Mouse (Mus musculus) gastrocnemius, adult 8-10 months (tissue): ENCODE data around the gene Lrrc26. TPM values are rescaled to one million over a fixed set of nuclear protein-coding genes. Genes with fewer than 3 reads are reported as not detected.

Source experiments
- total RNA-seq, 4 experiments: library from RNA; stranded (reverse); gene quantifications; 2 replicates each; pipeline ENCODE4 v1.2.4; 2022

Lrrc26 gene
- total RNA-seq, 4 experiments from 2014 or later = not detected

Other genes starting within 250 kb of the Lrrc26 start
- gene Nsmf, start 235.6 kb upstream of the Lrrc26 start, total RNA-seq = 1 to 10 TPM; 5.6 to 8.4 (median 7.2) TPM
- gene Entpd8, start 209.6 kb upstream of the Lrrc26 start, total RNA-seq = not detected
- gene Noxa1, start 194.8 kb upstream of the Lrrc26 start, total RNA-seq = not detected
- gene Nrarp, start 109.2 kb upstream of the Lrrc26 start, total RNA-seq = 1 to 10 TPM; 3.0 to 7.1 (median 5.9) TPM
- gene Tor4a, start 93.0 kb upstream of the Lrrc26 start, total RNA-seq = under 1 TPM; 0.48 to 0.92 (median 0.76) TPM
- gene Nelfb, start 78.4 kb upstream of the Lrrc26 start, total RNA-seq = 10 to 100 TPM; 20.8 to 28.3 (median 22.6) TPM
- not detected for gene Stpg3, start 75.3 kb upstream of the Lrrc26 start, total RNA-seq
- not detected for gene Fam166a, start 71.2 kb upstream of the Lrrc26 start, total RNA-seq
- gene Tubb4b, start 65.2 kb upstream of the Lrrc26 start, total RNA-seq = 100 to 1,000 TPM; 228 to 239 (median 232) TPM
- gene Slc34a3, start 55.6 kb upstream of the Lrrc26 start, total RNA-seq = not detected
- gene Rnf224, start 53.1 kb upstream of the Lrrc26 start, total RNA-seq = not detected
- under 1 TPM; 0.36 to 0.87 (median 0.69) TPM for gene Rnf208, start 47.7 kb upstream of the Lrrc26 start, total RNA-seq
- not detected for gene Cysrt1, start 47.5 kb upstream of the Lrrc26 start, total RNA-seq
- gene AL732309.1, start 43.1 kb upstream of the Lrrc26 start, total RNA-seq = 1 to 10 TPM in 2 of 4 experiments, under 1 TPM in 2; 0.54 to 1.8 (median 1.2) TPM
- 10 to 100 TPM; 11.7 to 14.1 (median 13.1) TPM for gene Tmem203, start 34.5 kb upstream of the Lrrc26 start, total RNA-seq
- gene Tprn, start 27.3 kb upstream of the Lrrc26 start, total RNA-seq = 1 to 10 TPM; 2.0 to 5.3 (median 2.6) TPM
- 10 to 100 TPM; 29.0 to 36.4 (median 31.2) TPM for gene Ssna1, start 17.5 kb upstream of the Lrrc26 start, total RNA-seq
- gene Anapc2, start 17.4 kb upstream of the Lrrc26 start, total RNA-seq = 10 to 100 TPM; 30.4 to 33.4 (median 31.3) TPM
- gene Tmem210, start 1.8 kb upstream of the Lrrc26 start, total RNA-seq = not detected
- gene Grin1, start 29.3 kb downstream of the Lrrc26 start, total RNA-seq = not detected
- 10 to 100 TPM; 13.9 to 15.0 (median 14.4) TPM for gene Man1b1, start 42.4 kb downstream of the Lrrc26 start, total RNA-seq
- gene Dpp7, start 66.4 kb downstream of the Lrrc26 start, total RNA-seq = 10 to 100 TPM; 12.8 to 20.3 (median 16.7) TPM
- 10 to 100 TPM in 1 of 4 experiments, 1 to 10 TPM in 3; 3.6 to 11.9 (median 4.8) TPM for gene Uap1l1, start 75.8 kb downstream of the Lrrc26 start, total RNA-seq
- gene Sapcd2, start 82.4 kb downstream of the Lrrc26 start, total RNA-seq = not detected
- gene Entpd2, start 106.0 kb downstream of the Lrrc26 start, total RNA-seq = 1 to 10 TPM; 3.8 to 8.0 (median 6.2) TPM
- gene Npdc1, start 109.4 kb downstream of the Lrrc26 start, total RNA-seq = 10 to 100 TPM; 12.6 to 19.9 (median 15.7) TPM
- gene Fut7, start 133.4 kb downstream of the Lrrc26 start, total RNA-seq = not detected
- gene Abca2, start 138.8 kb downstream of the Lrrc26 start, total RNA-seq = 10 to 100 TPM; 14.6 to 19.4 (median 16.0) TPM
- 1 to 10 TPM in 1 of 4 experiments, under 1 TPM in 2, not detected in 1; 0.64 to 1.1 (median 0.77) TPM for gene Clic3, start 166.9 kb downstream of the Lrrc26 start, total RNA-seq
- gene Paxx, start 171.2 kb downstream of the Lrrc26 start, total RNA-seq = 10 to 100 TPM; 11.2 to 15.0 (median 14.9) TPM
- gene Ptgds, start 180.1 kb downstream of the Lrrc26 start, total RNA-seq = not detected
- gene Lcn12, start 204.0 kb downstream of the Lrrc26 start, total RNA-seq = not detected
- 100 to 1,000 TPM in 1 of 4 experiments, 10 to 100 TPM in 3; 83.3 to 100 (median 89.7) TPM for gene Fbxw5, start 210.8 kb downstream of the Lrrc26 start, total RNA-seq
- gene C8g, start 211.8 kb downstream of the Lrrc26 start, total RNA-seq = 1 to 10 TPM; 1.0 to 1.8 (median 1.6) TPM